Mouse (Mus musculus) kidney, adult 2 months (tissue): Measurements from ENCODE around the gene Cd55. TPM values are rescaled to one million over a fixed set of nuclear protein-coding genes. Genes with fewer than 3 reads are reported as not detected.

ENCODE experiments used
- DNase-seq: peaks from one replicate; pipeline ENCODE4 v3.0.0; 2021
- H3K27ac ChIP-seq: fragments of 200-500 bp; 2 replicates; pipeline ENCODE4 v1.5.1; 2012; ENCODE audit warnings: low read depth, low read length, control low read depth, inconsistent platforms; ENCODE audit not compliant: insufficient read depth
- H3K27me3 ChIP-seq: fragments of 200-500 bp; replicated peaks from 2 replicates; pipeline ENCODE4 v1.6.1; 2012; ENCODE audit warnings: mild to moderate bottlenecking, moderate library complexity, low read length, inconsistent platforms; ENCODE audit not compliant: control insufficient read depth, insufficient read depth
- H3K36me3 ChIP-seq: fragments of 200-500 bp; 2 replicates; pipeline ENCODE4 v1.6.1; 2012; ENCODE audit warnings: mild to moderate bottlenecking, moderate library complexity, low read length, inconsistent platforms; ENCODE audit not compliant: control insufficient read depth, insufficient read depth
- H3K4me1 ChIP-seq: fragments of 200-500 bp; 2 replicates; pipeline ENCODE4 v1.6.1; 2011; ENCODE audit warnings: low read length; ENCODE audit not compliant: control insufficient read depth, insufficient read depth
- H3K4me3 ChIP-seq: fragments of 200-500 bp; 2 replicates; pipeline ENCODE4 v1.5.1; 2011; ENCODE audit warnings: mild to moderate bottlenecking, low read depth, low read length, control low read depth; ENCODE audit not compliant: insufficient read depth
- CTCF ChIP-seq: fragments of 200-500 bp; conservative IDR thresholded peaks from 2 replicates; pipeline ENCODE4 v1.5.1; 2011; ENCODE audit warnings: low read depth, mild to moderate bottlenecking, control low read depth, low read length, moderate library complexity, mixed read lengths; ENCODE audit not compliant: insufficient read depth, insufficient read length
- POLR2A ChIP-seq: fragments of 200-500 bp; IDR thresholded peaks from one replicate; pipeline ENCODE4 v1.6.1; 2011; ENCODE audit warnings: low read depth, low read length, control low read depth
- WGBS: fragments of 180-500 bp; shearing (Covaris S2); methylation state at CpG from one replicate; pipeline ENCODE4 v1.1.7; 2018; 5-methylcytosine and 5-hydroxymethylcytosine counted together
- polyA plus RNA-seq: library from polyadenylated mRNA; depleted of rRNA; stranded (reverse); fragments of >200 nt; gene quantifications from 2 replicates; pipeline ENCODE4 v1.2.3, GENCODE M21; 2012

Gene Cd55
- polyA plus RNA-seq, 1 experiment = 8.5 TPM

DNA sequence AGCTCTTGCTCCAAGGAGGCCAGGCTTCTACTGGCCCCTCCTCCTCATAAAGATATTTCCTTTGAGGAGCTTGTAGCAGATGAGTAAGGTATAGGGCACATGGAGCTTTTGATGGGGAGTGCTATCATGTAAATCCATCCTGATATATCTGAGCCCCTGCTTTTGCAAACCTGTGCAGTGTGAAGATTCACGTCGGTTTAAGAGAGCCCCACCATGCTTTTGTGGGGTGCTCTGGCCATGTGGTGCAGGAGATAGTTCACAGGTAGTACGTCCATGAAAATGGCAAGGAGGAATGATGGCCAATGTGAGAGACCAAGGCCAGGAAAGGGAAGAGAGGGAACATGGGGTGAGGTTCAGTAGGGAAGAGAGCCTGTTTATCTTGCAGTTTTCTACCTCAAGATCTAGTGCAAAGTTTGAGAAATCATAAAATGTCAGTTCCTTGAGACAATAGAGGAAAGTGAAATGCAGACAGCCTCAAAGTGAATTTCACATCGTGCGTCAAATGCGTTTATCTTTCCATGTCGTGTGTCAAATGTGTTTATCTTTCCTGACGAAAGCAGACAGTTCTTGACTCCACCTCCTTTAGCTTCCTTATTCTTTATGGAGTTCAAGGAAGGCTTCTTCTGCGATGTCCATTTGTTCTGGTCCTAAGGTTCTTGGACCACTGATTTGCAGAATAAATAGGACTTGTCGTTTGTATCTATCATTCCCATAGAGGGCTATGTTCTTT lies 24.4 kb upstream of the Cd55 start:
- no peak for DNase-seq
- Histone ChIP-seq H3K4me1 (peaks cover 2% of the 10 kb centered on the region; the same call in 1 of the 2 replicates), H3K36me3 (no peaks in the 10 kb centered on the region), H3K4me3 (no peak overlapping the region), H3K27me3 (no peaks in the 10 kb centered on the region), H3K27ac (no peak overlapping the region)
- no peak for TF ChIP-seq CTCF
- 77% methylated on average over 10 of the region's 10 CpGs for WGBS

GRCm38 (mm10) chr1:130485828-130486620 lies 23.5 kb upstream of the Cd55 start:
- WGBS = 48% methylated on average over 10 of the region's 10 CpGs
- TF ChIP-seq CTCF (no peak), POLR2A (no peak)

DNA sequence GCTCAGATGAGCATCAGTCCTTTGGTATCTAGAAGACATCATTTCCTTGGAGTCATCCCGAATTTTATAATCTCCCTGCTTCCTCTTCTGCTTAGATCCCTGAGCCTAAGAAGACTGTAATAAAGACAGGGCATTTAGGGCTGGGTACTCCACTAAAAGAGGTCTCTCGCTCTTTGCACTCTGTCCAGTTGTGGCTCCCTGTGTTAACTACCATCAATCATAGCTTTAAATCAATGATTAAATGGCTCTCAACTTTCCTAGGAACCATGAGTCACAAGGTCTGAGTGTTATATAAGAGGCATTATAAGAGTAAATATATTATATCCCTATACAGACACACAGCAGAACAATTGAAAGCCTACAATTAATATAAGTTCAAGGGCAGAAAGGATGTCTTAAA lies 22.8 kb upstream of the Cd55 start:
- WGBS = 47% methylated on average over 2 of the region's 2 CpGs
- Histone ChIP-seq H3K4me3 (no peak overlapping the region), H3K4me1 (peaks cover 2% of the 10 kb centered on the region; the same call in 1 of the 2 replicates), H3K27ac (peak overlapping the region; percentile 26; the same call in 1 of the 2 replicates), H3K27me3 (no peaks in the 10 kb centered on the region), H3K36me3 (no peaks in the 10 kb centered on the region)
- TF ChIP-seq POLR2A (no peak), CTCF (no peak)
- DNase-seq = peak; percentile 33

More at GRCm38 (mm10) chr1:130485828-130486620, 23.5 kb upstream of the Cd55 start:
- no peaks in the 10 kb centered on the region for H3K27me3 ChIP-seq
- H3K36me3 ChIP-seq = no peaks in the 10 kb centered on the region
- no peak overlapping the region for H3K4me3 ChIP-seq
- DNase-seq = peak; percentile 14
- peak overlapping the region; percentile 60 for H3K27ac ChIP-seq
- peaks cover 2% of the 10 kb centered on the region; the same call in 1 of the 2 replicates for H3K4me1 ChIP-seq

- TF ChIP-seq CTCF (no peak), POLR2A (no peak)
- DNase-seq = no peak
- Histone ChIP-seq H3K27ac (no peak overlapping the region), H3K27me3 (no peaks in the 10 kb centered on the region), H3K4me3 (no peak overlapping the region), H3K4me1 (no peaks in the 10 kb centered on the region), H3K36me3 (no peaks in the 10 kb centered on the region)
- 71% methylated on average over 6 of the region's 6 CpGs for WGBS
Measured at GRCm38 (mm10) chr1:130474936-130475335, 12.4 kb upstream of the Cd55 start.

DNA sequence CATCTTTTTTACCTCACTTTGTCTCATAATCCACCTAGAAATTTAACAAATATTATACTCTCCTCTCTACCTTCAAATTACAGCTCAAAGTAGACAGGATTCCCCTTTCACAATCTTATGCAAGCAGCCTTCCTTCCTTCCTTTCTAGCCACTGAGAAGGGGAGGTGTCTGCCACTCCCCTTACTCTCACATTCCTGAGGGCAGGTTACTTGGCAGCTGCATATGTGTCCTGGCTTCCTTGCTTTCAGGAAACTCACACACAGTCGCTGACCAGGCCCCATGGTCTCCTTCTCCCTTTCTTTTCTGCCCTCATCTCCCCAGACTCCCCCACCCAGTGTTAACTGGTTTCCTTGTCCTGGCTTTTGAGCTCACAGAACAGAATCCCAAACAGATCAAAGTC lies 11.7 kb upstream of the Cd55 start:
- no peak for TF ChIP-seq POLR2A
- TF ChIP-seq CTCF = no peak
- DNase-seq = no peak
- WGBS = 0% methylated on average over 1 of the region's 1 CpGs
- H3K36me3 ChIP-seq = no peaks in the 10 kb centered on the region
- H3K4me1 ChIP-seq = no peaks in the 10 kb centered on the region
- H3K27me3 ChIP-seq = no peaks in the 10 kb centered on the region
- H3K27ac ChIP-seq = no peak overlapping the region
- H3K4me3 ChIP-seq = no peak overlapping the region

GRCm38 (mm10) chr1:130470074-130470473 lies 7.5 kb upstream of the Cd55 start:
- Histone ChIP-seq H3K4me1 (no peaks in the 10 kb centered on the region), H3K27me3 (no peaks in the 10 kb centered on the region), H3K27ac (no peak overlapping the region), H3K4me3 (no peak overlapping the region), H3K36me3 (no peaks in the 10 kb centered on the region)
- no peak for DNase-seq
- WGBS = 80% methylated on average over 4 of the region's 4 CpGs
- TF ChIP-seq CTCF (no peak), POLR2A (no peak)

DNA sequence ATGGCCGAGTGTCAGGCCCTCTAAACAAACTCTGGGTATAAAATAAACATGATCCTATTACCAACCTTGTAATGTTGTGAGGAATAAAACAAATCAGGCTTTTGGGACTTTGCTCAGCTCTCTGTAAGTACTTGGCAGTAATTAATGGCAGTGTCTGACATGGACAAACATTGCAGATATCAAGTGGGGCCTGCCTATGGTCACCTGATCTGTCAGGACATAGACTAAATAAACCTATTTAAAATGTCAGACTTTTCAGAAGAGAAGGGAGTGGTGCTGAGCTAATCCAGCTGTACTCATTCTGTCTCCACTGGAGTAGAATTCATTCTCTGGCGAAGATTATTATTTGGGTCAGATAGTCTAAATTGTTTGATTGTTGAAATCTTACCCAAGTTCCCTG lies 4.9 kb upstream of the Cd55 start:
- TF ChIP-seq CTCF (no peak), POLR2A (no peak)
- 75% methylated on average over 2 of the region's 2 CpGs for WGBS
- H3K36me3 ChIP-seq = no peaks in the 10 kb centered on the region
- no peaks in the 10 kb centered on the region for H3K4me1 ChIP-seq
- H3K27ac ChIP-seq = no peak overlapping the region
- DNase-seq = no peak
- no peaks in the 10 kb centered on the region for H3K27me3 ChIP-seq
- no peak overlapping the region for H3K4me3 ChIP-seq
